Comparison of ENCODE assay signal across 2 mouse cellular contexts in genomic region chr2:153157270-153157669, GRCm38 (mm10).
TF ChIP-seq lines count a peak whose summit lies in the region.

No protein-coding gene starts in this region.

TF ChIP-seq in CH12.LX, 34 proteins besides CTCF, POLR2A, EP300 and RAD21 (continued from another document):
- TF ChIP-seq ELF1 (IDR thresholded peaks at IDR 0.05; ENCODE audit: low read depth, low read length) (no peak), ETS1 (conservative IDR thresholded peaks at IDR 0.05; ENCODE audit: low read depth, low read length) (no peak)

TF ChIP-seq in MEL, 35 proteins besides CTCF, POLR2A, EP300 and RAD21 (continued from another document):
- TF ChIP-seq E2F4 (IDR thresholded peaks at IDR 0.05; ENCODE audit: borderline replicate concordance, low read depth, low read length) (no peak), SMC3 (IDR thresholded peaks at IDR 0.05; ENCODE audit: low read depth, low read length) (peak; percentile 73), ZC3H11A (IDR thresholded peaks at IDR 0.05; ENCODE audit: low read depth, low read length) (peak; percentile 73)
